Mouse (Mus musculus) liver, embryonic 16.5 days (tissue): Measurements from ENCODE around the gene Slc35g3. TPM values are rescaled to one million over a fixed set of nuclear protein-coding genes. Genes with fewer than 3 reads are reported as not detected.

Experiments used
- ATAC-seq: fragments of 200-750 bp; cut with Nextera tagmentation; 2 replicates; pipeline ENCODE4 v1.8.0; 2017; ENCODE audit warnings: low read depth, mild to moderate bottlenecking, moderate number of reproducible peaks, moderate library complexity
- H3K27ac ChIP-seq: fragments of 300-500 bp; sonication (generic); 2 replicates; pipeline ENCODE4 v1.5.1; 2014; ENCODE audit warnings: mild to moderate bottlenecking, low read length
- H3K27me3 ChIP-seq: fragments of 300-500 bp; sonication (generic); 2 replicates; pipeline ENCODE4 v1.6.1; 2014; ENCODE audit warnings: low read depth, low read length, mixed read lengths; ENCODE audit not compliant: control insufficient read depth, insufficient read depth
- H3K36me3 ChIP-seq: fragments of 300-500 bp; sonication (generic); 2 replicates; pipeline ENCODE4 v1.6.1; 2014; ENCODE audit warnings: mild to moderate bottlenecking; ENCODE audit not compliant: control insufficient read depth, insufficient read depth
- H3K4me1 ChIP-seq: fragments of 300-500 bp; sonication (generic); 2 replicates; pipeline ENCODE4 v1.6.1; 2014; ENCODE audit warnings: low read depth, low read length, mixed read lengths; ENCODE audit not compliant: control insufficient read depth
- H3K4me2 ChIP-seq: fragments of 300-500 bp; sonication (generic); 2 replicates; pipeline ENCODE4 v1.6.1; 2014; ENCODE audit warnings: low read depth, low read length, mixed read lengths
- H3K4me3 ChIP-seq: fragments of 300-500 bp; sonication (generic); 2 replicates; pipeline ENCODE4 v1.5.1; 2014; ENCODE audit warnings: low read depth, mild to moderate bottlenecking, low read length
- H3K9ac ChIP-seq: fragments of 300-500 bp; sonication (generic); 2 replicates; pipeline ENCODE4 v1.6.1; 2014; ENCODE audit warnings: low read depth, low read length
- H3K9me3 ChIP-seq: fragments of 300-500 bp; sonication (generic); replicated peaks from 2 replicates; pipeline ENCODE4 v1.6.1; 2016; ENCODE audit warnings: low read length; ENCODE audit not compliant: control insufficient read depth
- WGBS: fragments of 180-500 bp; shearing (Covaris S2); extraction: QIAGEN DNeasy Blood & Tissue Kit; methylation state at CpG from one replicate; pipeline ENCODE4 v1.1.7; 2014; ENCODE audit not compliant: insufficient replicate concordance; 5-methylcytosine and 5-hydroxymethylcytosine counted together
- polyA plus RNA-seq: library from polyadenylated mRNA; unstranded; fragments of >200 nt; fragmentation: Nextera tagmentation; extraction: Ambion mirVana; gene quantifications from 2 replicates; pipeline ENCODE4 v1.2.1, GENCODE M21; 2015

Gene Slc35g3
- polyA plus RNA-seq, 1 experiment from 2014 or later, result 0.07 TPM

DNA sequence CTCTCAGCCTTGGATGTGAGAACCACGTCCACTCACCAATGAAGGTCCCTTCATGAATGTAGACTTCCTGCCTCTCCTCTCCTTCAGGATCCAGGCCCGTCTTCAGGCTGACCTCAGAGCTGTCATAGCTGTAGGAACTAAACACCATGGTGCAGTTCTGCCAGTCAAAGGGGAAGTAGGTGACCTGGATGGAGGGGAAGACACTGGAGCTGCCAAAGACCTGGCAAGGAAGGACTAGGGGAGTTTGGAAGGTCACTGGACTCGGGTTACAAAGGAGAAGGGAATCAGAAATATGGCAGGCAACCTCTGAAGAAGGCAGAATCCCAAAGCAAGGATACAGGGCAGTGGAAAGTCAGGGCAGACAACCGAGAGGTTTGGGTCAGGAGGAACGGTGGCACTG lies 31.7 kb upstream of the Slc35g3 start:
- H3K9me3 ChIP-seq, result no peaks in the 10 kb centered on the region
- no peaks in the 10 kb centered on the region for H3K36me3 ChIP-seq
- H3K4me3 ChIP-seq, result no peak overlapping the region
- H3K27ac ChIP-seq, result no peak overlapping the region
- H3K27me3 ChIP-seq, result peaks cover 30% of the 10 kb centered on the region
- no peak overlapping the region for H3K9ac ChIP-seq
- ATAC-seq, result no peak
- 48% methylated on average over 5 of the region's 5 CpGs for WGBS
- no peak overlapping the region for H3K4me2 ChIP-seq
- peaks cover 11% of the 10 kb centered on the region for H3K4me1 ChIP-seq

- ATAC-seq, result no peak
- 48% methylated on average over 5 of the region's 5 CpGs for WGBS
Observed at GRCm38 (mm10) chr11:69791420-69791819, 29.7 kb upstream of the Slc35g3 start.

GRCm38 (mm10) chr11:69789431-69789830 lies 27.7 kb upstream of the Slc35g3 start:
- WGBS, result 52% methylated on average over 5 of the region's 5 CpGs
- Histone ChIP-seq H3K36me3 (no peaks in the 10 kb centered on the region), H3K4me3 (no peak overlapping the region)

More at GRCm38 (mm10) chr11:69791420-69791819, 29.7 kb upstream of the Slc35g3 start:
- H3K9me3 ChIP-seq, result no peaks in the 10 kb centered on the region
- no peaks in the 10 kb centered on the region for H3K36me3 ChIP-seq
- H3K27ac ChIP-seq, result no peak overlapping the region
- H3K9ac ChIP-seq, result no peak overlapping the region
- H3K4me1 ChIP-seq, result peaks cover 11% of the 10 kb centered on the region
- H3K4me2 ChIP-seq, result no peak overlapping the region
- H3K4me3 ChIP-seq, result no peak overlapping the region
- peaks cover 11% of the 10 kb centered on the region for H3K27me3 ChIP-seq

GRCm38 (mm10) chr11:69787306-69787705 lies 25.5 kb upstream of the Slc35g3 start:
- Histone ChIP-seq H3K36me3 (no peaks in the 10 kb centered on the region), H3K9ac (no peak overlapping the region), H3K27ac (no peak overlapping the region), H3K4me2 (no peak overlapping the region), H3K4me3 (no peak overlapping the region), H3K27me3 (peaks cover 1% of the 10 kb centered on the region; the same call in 1 of the 2 replicates), H3K9me3 (no peaks in the 10 kb centered on the region), H3K4me1 (peaks cover 12% of the 10 kb centered on the region)
- WGBS, result 64% methylated on average over 5 of the region's 5 CpGs
- no peak for ATAC-seq

More at GRCm38 (mm10) chr11:69789431-69789830, 27.7 kb upstream of the Slc35g3 start:
- Histone ChIP-seq H3K27ac (no peak overlapping the region), H3K9me3 (no peaks in the 10 kb centered on the region), H3K9ac (no peak overlapping the region), H3K4me1 (peaks cover 8% of the 10 kb centered on the region), H3K27me3 (peaks cover 5% of the 10 kb centered on the region; the same call in 1 of the 2 replicates), H3K4me2 (no peak overlapping the region)
- ATAC-seq, result no peak; the same call in 1 of the 2 replicates

DNA sequence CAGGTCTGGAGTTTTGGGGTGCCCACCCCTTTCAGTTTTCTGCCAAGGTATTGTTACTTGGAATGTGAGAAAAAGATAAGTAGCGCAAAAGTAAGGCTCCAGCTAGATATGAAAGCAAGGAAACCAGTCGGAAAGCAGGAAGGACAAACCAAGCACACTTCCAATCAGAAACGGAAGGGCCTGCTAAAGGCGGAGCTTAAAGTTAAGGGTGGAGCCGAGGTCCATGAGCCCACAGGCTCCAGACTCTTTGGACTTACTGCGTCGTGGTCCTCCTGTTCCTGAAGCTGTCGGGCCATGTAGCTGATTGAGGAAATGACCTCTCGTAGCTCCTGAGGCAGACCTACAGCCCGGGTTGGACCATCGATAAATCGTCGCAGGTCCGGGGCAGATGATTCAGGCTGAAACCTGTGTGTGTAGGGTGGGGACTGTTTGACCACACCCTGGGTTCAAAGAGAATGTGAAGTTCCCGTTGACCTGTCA lies 23.1 kb upstream of the Slc35g3 start:
- Histone ChIP-seq H3K9me3 (no peaks in the 10 kb centered on the region), H3K4me3 (peak overlapping the region; percentile 50), H3K27me3 (peaks cover 6% of the 10 kb centered on the region), H3K4me2 (peak overlapping the region; percentile 68), H3K36me3 (no peaks in the 10 kb centered on the region), H3K4me1 (peaks cover 12% of the 10 kb centered on the region), H3K27ac (no peak overlapping the region), H3K9ac (peak overlapping the region; percentile 27; the same call in 1 of the 2 replicates)
- peak; percentile 81 for ATAC-seq
- 14% methylated on average over 15 of the region's 15 CpGs for WGBS

- peaks cover 12% of the 10 kb centered on the region for H3K4me1 ChIP-seq
- H3K9me3 ChIP-seq, result no peaks in the 10 kb centered on the region
- no peak overlapping the region for H3K4me2 ChIP-seq
- no peaks in the 10 kb centered on the region for H3K36me3 ChIP-seq
- H3K27me3 ChIP-seq, result peaks cover 13% of the 10 kb centered on the region
- H3K4me3 ChIP-seq, result no peak overlapping the region
- H3K9ac ChIP-seq, result no peak overlapping the region
- 45% methylated on average over 4 of the region's 4 CpGs for WGBS
- ATAC-seq, result no peak
- H3K27ac ChIP-seq, result no peak overlapping the region
Observed at GRCm38 (mm10) chr11:69781828-69782227, 20.1 kb upstream of the Slc35g3 start.

DNA sequence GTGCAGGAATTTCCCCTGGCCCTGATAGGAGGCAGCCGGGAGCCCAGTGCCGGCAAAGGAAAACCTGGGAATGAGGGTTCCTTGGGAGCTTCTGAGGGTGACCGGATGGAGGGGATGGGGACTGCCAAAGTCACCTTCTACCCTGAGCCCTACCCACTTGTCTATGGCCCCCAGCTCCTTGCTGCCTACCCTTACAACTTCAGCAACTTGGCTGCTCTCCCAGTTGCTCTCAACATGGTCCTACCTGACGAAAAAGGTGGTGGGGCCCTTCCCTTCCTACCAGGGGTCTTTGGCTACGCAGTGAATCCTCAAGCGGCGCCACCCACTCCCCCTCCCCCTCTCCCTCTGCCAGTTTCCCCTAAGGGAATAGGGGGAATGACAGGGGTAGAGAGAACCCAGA lies 17.2 kb upstream of the Slc35g3 start:
- no peaks in the 10 kb centered on the region; the same call in 1 of the 2 replicates for H3K4me1 ChIP-seq
- WGBS, result 61% methylated on average over 7 of the region's 7 CpGs

DNA sequence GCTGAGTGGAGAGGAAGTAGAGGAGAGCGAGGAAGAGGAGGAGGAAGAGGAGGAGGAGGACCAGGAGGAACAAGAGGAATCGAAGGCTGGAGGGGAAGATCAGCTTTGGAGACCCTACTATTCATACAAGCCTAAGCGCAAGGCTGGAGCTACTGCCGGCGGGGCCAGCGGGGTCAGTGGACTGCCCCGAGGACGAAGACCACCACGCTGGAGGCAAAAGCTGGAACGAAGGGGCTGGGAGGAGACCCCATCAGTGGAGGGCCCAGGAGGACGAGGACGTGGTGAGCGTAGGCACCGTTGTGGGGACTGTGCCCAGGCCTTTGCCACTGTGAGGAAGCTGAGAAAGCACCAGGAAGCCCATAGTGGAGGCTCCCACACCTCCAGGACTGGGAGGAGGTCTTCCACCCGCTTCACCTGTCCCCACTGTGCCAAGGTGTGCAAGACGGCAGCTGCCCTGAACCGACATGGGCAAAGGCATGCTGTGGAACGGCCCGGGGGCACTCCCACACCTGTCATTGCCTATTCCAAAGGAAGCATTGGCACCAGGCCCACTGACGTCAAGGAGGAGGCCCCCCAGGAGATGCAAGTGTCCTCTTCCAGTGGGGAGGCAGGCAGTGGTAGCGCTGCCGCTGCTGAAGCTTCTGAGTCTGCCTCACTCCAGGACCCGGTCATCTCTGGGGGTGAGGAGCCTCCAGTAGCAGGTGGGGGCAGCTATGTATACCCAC lies 16.7 kb upstream of the Slc35g3 start:
- H3K4me2 ChIP-seq, result no peak overlapping the region
- no peak overlapping the region for H3K27ac ChIP-seq
- no peak for ATAC-seq
- peaks cover 13% of the 10 kb centered on the region for H3K27me3 ChIP-seq
- no peak overlapping the region for H3K9ac ChIP-seq
- no peak overlapping the region for H3K4me3 ChIP-seq
- 52% methylated on average over 23 of the region's 23 CpGs for WGBS
- H3K36me3 ChIP-seq, result no peaks in the 10 kb centered on the region
- no peaks in the 10 kb centered on the region for H3K4me1 ChIP-seq
- H3K9me3 ChIP-seq, result no peaks in the 10 kb centered on the region

More for the DNA sequence above, 17.2 kb upstream of the Slc35g3 start:
- H3K36me3 ChIP-seq, result no peaks in the 10 kb centered on the region
- peaks cover 13% of the 10 kb centered on the region for H3K27me3 ChIP-seq
- no peaks in the 10 kb centered on the region for H3K9me3 ChIP-seq
- ATAC-seq, result no peak
- no peak overlapping the region for H3K9ac ChIP-seq
- H3K27ac ChIP-seq, result no peak overlapping the region
- no peak overlapping the region for H3K4me3 ChIP-seq
- no peak overlapping the region for H3K4me2 ChIP-seq

GRCm38 (mm10) chr11:69777504-69778257 lies 15.9 kb upstream of the Slc35g3 start:
- no peaks in the 10 kb centered on the region for H3K9me3 ChIP-seq
- ATAC-seq, result no peak
- no peak overlapping the region for H3K4me2 ChIP-seq
- no peaks in the 10 kb centered on the region for H3K36me3 ChIP-seq
- H3K9ac ChIP-seq, result no peak overlapping the region
- no peaks in the 10 kb centered on the region for H3K4me1 ChIP-seq
- peaks cover 13% of the 10 kb centered on the region for H3K27me3 ChIP-seq
- WGBS, result 51% methylated on average over 26 of the region's 26 CpGs
- H3K4me3 ChIP-seq, result no peak overlapping the region
- no peak overlapping the region for H3K27ac ChIP-seq
